Mouse (Mus musculus) brain, adult 10 weeks (tissue): ENCODE measurements around the gene Krtap5-2. TPM values are rescaled to one million over a fixed set of nuclear protein-coding genes. Genes with fewer than 3 reads are reported as not detected.

ENCODE experiments used
- polyA plus RNA-seq: library from polyadenylated mRNA; stranded (reverse); fragments of 350-450 nt; fragmentation: Illumina TruSeq; extraction: RNeasy Lipid Tissue Mini Kit (QIAGEN cat#74804); gene quantifications from one replicate; pipeline ENCODE4 v1.2.3, GENCODE M21; 2015; ENCODE audit warnings: low read depth, low replicate concordance

Krtap5-2 gene
- polyA plus RNA-seq: not detected

GRCm38 (mm10) chr7:142175905-142176304, at the start of gene Krtap5-2:
TSS of gene Krtap5-2 (minus strand) at chr7:142176005.

GRCm38 (mm10) chr7:142211559-142211958, 35.8 kb upstream of the Krtap5-2 start, which contains the start of gene Gm7579:
TSS of gene Gm7579 (plus strand) at chr7:142211859.

GRCm38 (mm10) chr7:142201064-142201463, 25.3 kb upstream of the Krtap5-2 start, which contains the start of gene Krtap5-3:
TSS of gene Krtap5-3 (plus strand) at chr7:142201364.

GRCm38 (mm10) chr7:142190289-142190688, 14.5 kb upstream of the Krtap5-2 start, which contains the start of gene Gm10153:
TSS of gene Gm10153 (minus strand) at chr7:142190389.

GRCm38 (mm10) chr7:142165639-142166038, 10.2 kb downstream of the Krtap5-2 start, which contains the start of gene Gm4553:
TSS of gene Gm4553 (minus strand) at chr7:142165739.

GRCm38 (mm10) chr7:142157013-142157412, 18.8 kb downstream of the Krtap5-2 start, which contains the start of gene Gm29735:
TSS of gene Gm29735 (minus strand) at chr7:142157113.

GRCm38 (mm10) chr7:142144507-142144906, 31.3 kb downstream of the Krtap5-2 start, which contains the start of gene Gm45337:
TSS of gene Gm45337 (minus strand) at chr7:142144607.

GRCm38 (mm10) chr7:142135934-142136333, 39.9 kb downstream of the Krtap5-2 start, which contains the start of gene Gm39115:
TSS of gene Gm39115 (minus strand) at chr7:142136034.

Other genes with a start within 250 kb of the Krtap5-2 start
- 129 TPM for gene Brsk2, start 226.3 kb downstream of the Krtap5-2 start, polyA plus RNA-seq
- gene Mob2, start 114.9 kb downstream of the Krtap5-2 start, polyA plus RNA-seq: 41.2 TPM
- gene Dusp8, start 80.2 kb downstream of the Krtap5-2 start, polyA plus RNA-seq: 63.5 TPM
- not detected for gene Gm45618, start 55.3 kb downstream of the Krtap5-2 start, polyA plus RNA-seq
- gene Gm39115, start 40.0 kb downstream of the Krtap5-2 start, polyA plus RNA-seq: not detected
- not detected for gene Gm45337, start 31.4 kb downstream of the Krtap5-2 start, polyA plus RNA-seq
- gene Gm29735, start 18.9 kb downstream of the Krtap5-2 start, polyA plus RNA-seq: not detected
- not detected for gene Gm4553, start 10.3 kb downstream of the Krtap5-2 start, polyA plus RNA-seq
- gene Gm10153, start 14.4 kb upstream of the Krtap5-2 start, polyA plus RNA-seq: not detected
- gene Krtap5-3, start 25.4 kb upstream of the Krtap5-2 start, polyA plus RNA-seq: not detected
- gene Gm7579, start 35.9 kb upstream of the Krtap5-2 start, polyA plus RNA-seq: not detected
- not detected for gene Krtap5-5, start 54.0 kb upstream of the Krtap5-2 start, polyA plus RNA-seq
- gene Gm40460, start 65.1 kb upstream of the Krtap5-2 start, polyA plus RNA-seq: not detected
- not detected for gene Gm2431, start 82.3 kb upstream of the Krtap5-2 start, polyA plus RNA-seq
- gene Gm4559, start 98.4 kb upstream of the Krtap5-2 start, polyA plus RNA-seq: not detected
- not detected for gene Krtap5-1, start 121.1 kb upstream of the Krtap5-2 start, polyA plus RNA-seq
- gene Krtap5-4, start 127.5 kb upstream of the Krtap5-2 start, polyA plus RNA-seq: not detected
- gene Ifitm10, start 197.7 kb upstream of the Krtap5-2 start, polyA plus RNA-seq: 36.7 TPM
- not detected for gene Gm49369, start 206.7 kb upstream of the Krtap5-2 start, polyA plus RNA-seq
- gene Ctsd, start 212.0 kb upstream of the Krtap5-2 start, polyA plus RNA-seq: 492 TPM